ENCODE assay signal across 24 mouse cellular contexts in genomic region chr9:47846275-47846674, GRCm38 (mm10).
A peak's percentile ranks its signal among the peaks of the same experiment; 100 is the strongest.
DNase-seq lines count a peak whose midpoint lies in the region; ATAC-seq and TF ChIP-seq lines count a peak whose summit lies in the region.
"Had no signal": no experiment of that assay in that cellular context is flagged by ENCODE, and none has a peak within 500 bp of the region (broad histone marks: within the 10 kb centered on the region; RNA-seq: fewer than 3 reads in every experiment).

No protein-coding gene starts in this region.

- H3K9ac ChIP-seq in hindbrain, embryonic 12.5 days = no peak overlapping the region
- H3K9ac ChIP-seq in forebrain, embryonic 12.5 days = no peak overlapping the region
- H3K9ac ChIP-seq in heart, embryonic 12.5 days = no peak overlapping the region
- H3K9ac ChIP-seq: heart, embryonic 13.5 days; hindbrain, embryonic 15.5 days; liver, embryonic 15.5 days; lung, embryonic 14.5 days; neural tube, embryonic 12.5 days; stomach, embryonic 15.5 days had no signal

- H3K4me2 ChIP-seq in hindbrain, embryonic 12.5 days (replicated peaks) = no peak overlapping the region
- H3K4me2 ChIP-seq in forebrain, embryonic 12.5 days = no peak overlapping the region
- no peak overlapping the region for H3K4me2 ChIP-seq in heart, embryonic 12.5 days
- H3K4me2 ChIP-seq: heart, embryonic 13.5 days; hindbrain, embryonic 15.5 days; liver, embryonic 15.5 days; lung, embryonic 14.5 days; neural tube, embryonic 12.5 days; stomach, embryonic 15.5 days had no signal

- no peak overlapping the region for H3K4me3 ChIP-seq in hindbrain, embryonic 12.5 days
- no peak overlapping the region for H3K4me3 ChIP-seq in hindbrain, embryonic 10.5 days
- no peak overlapping the region for H3K4me3 ChIP-seq in forebrain, embryonic 12.5 days (replicated peaks)
- no peak overlapping the region; the same call in 1 of the 2 replicates for H3K4me3 ChIP-seq in limb, embryonic 10.5 days
- no peak overlapping the region for H3K4me3 ChIP-seq in heart, embryonic 12.5 days
- H3K4me3 ChIP-seq in kidney, adult 2 months (ENCODE audit: insufficient read depth, low read depth, low read length) = no peak overlapping the region
- H3K4me3 ChIP-seq: heart, adult 2 months; heart, embryonic 13.5 days; hindbrain, embryonic 15.5 days; liver, embryonic 15.5 days; midbrain, embryonic 10.5 days; myocyte; neural tube, embryonic 12.5 days; stomach, embryonic 15.5 days had no signal

- TF ChIP-seq CTCF in kidney, adult 2 months (conservative IDR thresholded peaks at IDR 0.05; ENCODE audit: insufficient read depth, insufficient read length, low read depth, low read length) = no peak

- peaks cover 31% of the 10 kb centered on the region for H3K4me1 ChIP-seq in hindbrain, embryonic 12.5 days
- H3K4me1 ChIP-seq in hindbrain, embryonic 10.5 days (replicated peaks) = peaks cover 39% of the 10 kb centered on the region
- H3K4me1 ChIP-seq in forebrain, embryonic 12.5 days = peaks cover 31% of the 10 kb centered on the region
- H3K4me1 ChIP-seq in limb, embryonic 10.5 days = peaks cover 59% of the 10 kb centered on the region
- peaks cover 7% of the 10 kb centered on the region for H3K4me1 ChIP-seq in heart, embryonic 12.5 days (replicated peaks)
- no peaks in the 10 kb centered on the region for H3K4me1 ChIP-seq in kidney, adult 2 months (ENCODE audit: control insufficient read depth, insufficient read depth, low read length)
- H3K4me1 ChIP-seq: liver, embryonic 15.5 days; stomach, embryonic 15.5 days had no signal

- no peaks in the 10 kb centered on the region for H3K9me3 ChIP-seq in hindbrain, embryonic 12.5 days (replicated peaks)
- H3K9me3 ChIP-seq in hindbrain, embryonic 10.5 days = no peaks in the 10 kb centered on the region
- no peaks in the 10 kb centered on the region for H3K9me3 ChIP-seq in forebrain, embryonic 12.5 days
- no peaks in the 10 kb centered on the region for H3K9me3 ChIP-seq in limb, embryonic 10.5 days (replicated peaks)
- H3K9me3 ChIP-seq in heart, embryonic 12.5 days (replicated peaks) = no peaks in the 10 kb centered on the region
- H3K9me3 ChIP-seq: heart, embryonic 13.5 days; hindbrain, embryonic 15.5 days; liver, embryonic 15.5 days; midbrain, embryonic 10.5 days; neural tube, embryonic 12.5 days; stomach, embryonic 15.5 days had no signal

- no peaks in the 10 kb centered on the region for H3K36me3 ChIP-seq in hindbrain, embryonic 12.5 days
- peaks cover 13% of the 10 kb centered on the region; the same call in 1 of the 2 replicates for H3K36me3 ChIP-seq in hindbrain, embryonic 10.5 days
- H3K36me3 ChIP-seq in forebrain, embryonic 12.5 days (replicated peaks) = no peaks in the 10 kb centered on the region; the same call in none of the 2 replicates
- H3K36me3 ChIP-seq in limb, embryonic 10.5 days = no peaks in the 10 kb centered on the region
- no peaks in the 10 kb centered on the region for H3K36me3 ChIP-seq in heart, embryonic 12.5 days
- H3K36me3 ChIP-seq in kidney, adult 2 months (ENCODE audit: control insufficient read depth, insufficient read depth, low read length) = no peaks in the 10 kb centered on the region
- H3K36me3 ChIP-seq: heart, embryonic 13.5 days; hindbrain, embryonic 15.5 days; liver, embryonic 15.5 days; midbrain, embryonic 10.5 days; stomach, embryonic 15.5 days had no signal

- 65% methylated on average over 10 of the region's 10 CpGs for WGBS in hindbrain, embryonic 12.5 days
- 71% methylated on average over 10 of the region's 10 CpGs for WGBS in hindbrain, embryonic 10.5 days
- WGBS in forebrain, embryonic 12.5 days = 42% methylated on average over 10 of the region's 10 CpGs
- WGBS in limb, embryonic 10.5 days = 51% methylated on average over 10 of the region's 10 CpGs
- WGBS in heart, embryonic 12.5 days = 76% methylated on average over 10 of the region's 10 CpGs
- WGBS in kidney, adult 2 months = 60% methylated on average over 10 of the region's 10 CpGs

- TF ChIP-seq POLR2A in kidney, adult 2 months (IDR thresholded peaks at IDR 0.05; ENCODE audit: low read depth, low read length) = no peak

- peak; percentile 54; the same call in 1 of the 2 replicates for ATAC-seq in hindbrain, embryonic 12.5 days (ENCODE audit: low FRiP score)
- ATAC-seq in forebrain, embryonic 12.5 days (ENCODE audit: low FRiP score) = no peak
- no peak for ATAC-seq in heart, embryonic 12.5 days (ENCODE audit: insufficient number of reproducible peaks, low FRiP score)

- no peak for DNase-seq in hindbrain, embryonic 10.5 days (ENCODE audit: low spot score)
- DNase-seq in Muller cell, postnatal 12 days (ENCODE audit: inconsistent ontology term) = peak; percentile 25
- DNase-seq in limb, embryonic 10.5 days (ENCODE audit: low spot score) = no peak
- no peak for DNase-seq in kidney, adult 8-10 months
- no peak for DNase-seq in kidney, adult 2 months
- DNase-seq: adrenal gland, postnatal 14 days; cerebellum, adult 11-12 months; cerebellum, adult 9-11 months; heart, adult 2 months; heart, postnatal 10 days; kidney, adult 18-20 months; kidney, postnatal 10 days; lung, embryonic 14.5 days; right cerebral cortex, postnatal 25 days had no signal

- peak overlapping the region; percentile 1; the same call in 1 of the 2 replicates for H3K27ac ChIP-seq in hindbrain, embryonic 12.5 days
- no peak overlapping the region for H3K27ac ChIP-seq in hindbrain, embryonic 10.5 days
- H3K27ac ChIP-seq in forebrain, embryonic 12.5 days = 0 out of 2 replicates have a peak overlapping the region, but pooled peaks have one; percentile 2
- H3K27ac ChIP-seq in limb, embryonic 10.5 days = peak overlapping the region; percentile 20; the same call in 1 of the 2 replicates
- H3K27ac ChIP-seq in heart, embryonic 12.5 days (ENCODE audit: poor library complexity, severe bottlenecking) = no peak overlapping the region
- H3K27ac ChIP-seq in kidney, adult 2 months (ENCODE audit: insufficient read depth, low read depth, low read length) = no peak overlapping the region
- H3K27ac ChIP-seq: heart, adult 2 months; heart, embryonic 13.5 days; hindbrain, embryonic 15.5 days; liver, embryonic 15.5 days; midbrain, embryonic 10.5 days; neural tube, embryonic 12.5 days; stomach, embryonic 15.5 days had no signal

- H3K27me3 ChIP-seq in hindbrain, embryonic 12.5 days = no peaks in the 10 kb centered on the region
- H3K27me3 ChIP-seq in hindbrain, embryonic 10.5 days (ENCODE audit: insufficient read depth, poor library complexity, severe bottlenecking) = peaks cover 13% of the 10 kb centered on the region
- H3K27me3 ChIP-seq in forebrain, embryonic 12.5 days = peaks cover 6% of the 10 kb centered on the region
- H3K27me3 ChIP-seq in limb, embryonic 10.5 days (ENCODE audit: low read depth, poor library complexity, severe bottlenecking) = peaks cover 26% of the 10 kb centered on the region
- H3K27me3 ChIP-seq in heart, embryonic 12.5 days (replicated peaks) = 0 out of 2 replicates have a peak, but pooled peaks cover 3% of the 10 kb centered on the region
- H3K27me3 ChIP-seq in kidney, adult 2 months (replicated peaks; ENCODE audit: control insufficient read depth, insufficient read depth, low read length) = no peaks in the 10 kb centered on the region
- H3K27me3 ChIP-seq: hindbrain, embryonic 15.5 days; liver, embryonic 15.5 days; neural tube, embryonic 12.5 days; stomach, embryonic 15.5 days had no signal

Comparison
In these comparisons a context has a peak if more than half of its experiments do, and no peak if none do; other contexts are left out.
1. H3K27ac ChIP-seq: peak in hindbrain, embryonic 12.5 days (single experiment), forebrain, embryonic 12.5 days (single experiment) and limb, embryonic 10.5 days (single experiment); none in hindbrain, embryonic 10.5 days (single experiment), heart, embryonic 12.5 days (single experiment) and kidney, adult 2 months (single experiment).